Mouse (Mus musculus): ENCODE data around the gene N4bp1. TPM values are rescaled to one million over a fixed set of nuclear protein-coding genes. Genes with fewer than 3 reads are reported as not detected.

The N4bp1 gene
- total and polyA plus RNA-seq, 2 experiments from 2014 or later, result 4.9 to 15.5 TPM

- Histone ChIP-seq H3K36me3 (ENCODE audit: insufficient read depth, low read length) (peaks cover 17% of the 10 kb centered on the region; the same call in 1 of the 2 replicates), H3K4me2 (ENCODE audit: low read depth, low read length) (no peak overlapping the region), H3K9ac (replicated peaks; ENCODE audit: low read length) (no peak overlapping the region), H3K27me3 (ENCODE audit: insufficient read depth, low read length) (no peaks in the 10 kb centered on the region), H3K4me1 (ENCODE audit: insufficient read depth, low read length) (peaks cover 5% of the 10 kb centered on the region; the same call in 1 of the 2 replicates), H3K4me3 (ENCODE audit: low read length) (no peak overlapping the region), H3K9me3 (ENCODE audit: low read length) (no peaks in the 10 kb centered on the region), H3K27ac (no peak overlapping the region)
- no peak for DNase-seq (ENCODE audit: low spot score)
- ATAC-seq, result no peak
- TF ChIP-seq CTCF (IDR thresholded peaks at IDR 0.05; ENCODE audit: low read depth), result no peak
- 89% methylated on average over 8 of the region's 8 CpGs for WGBS
Observed at GRCm38 (mm10) chr8:86853266-86853988, 31.6 kb downstream of the N4bp1 start.

GRCm38 (mm10) chr8:86852491-86852890 lies 32.6 kb downstream of the N4bp1 start:
- Histone ChIP-seq H3K4me1 (ENCODE audit: insufficient read depth, low read length) (peaks cover 5% of the 10 kb centered on the region; the same call in 1 of the 2 replicates), H3K27me3 (ENCODE audit: insufficient read depth, low read length) (no peaks in the 10 kb centered on the region), H3K4me2 (ENCODE audit: low read depth, low read length) (no peak overlapping the region), H3K36me3 (ENCODE audit: insufficient read depth, low read length) (peaks cover 17% of the 10 kb centered on the region; the same call in 1 of the 2 replicates), H3K27ac (no peak overlapping the region), H3K4me3 (ENCODE audit: low read length) (no peak overlapping the region), H3K9me3 (ENCODE audit: low read length) (no peaks in the 10 kb centered on the region), H3K9ac (replicated peaks; ENCODE audit: low read length) (no peak overlapping the region)
- TF ChIP-seq CTCF (IDR thresholded peaks at IDR 0.05; ENCODE audit: low read depth), result no peak
- DNase-seq (ENCODE audit: low spot score) (no peak), ATAC-seq (no peak)
- WGBS, result 98% methylated on average over 3 of the region's 3 CpGs

- no peak for DNase-seq (ENCODE audit: low spot score)
- no peak overlapping the region for H3K9ac ChIP-seq (replicated peaks; ENCODE audit: low read length)
- H3K4me1 ChIP-seq (ENCODE audit: insufficient read depth, low read length), result no peaks in the 10 kb centered on the region
- no peak overlapping the region for H3K27ac ChIP-seq
- H3K4me2 ChIP-seq (ENCODE audit: low read depth, low read length), result no peak overlapping the region
- peaks cover 15% of the 10 kb centered on the region; the same call in 1 of the 2 replicates for H3K36me3 ChIP-seq (ENCODE audit: insufficient read depth, low read length)
- H3K27me3 ChIP-seq (ENCODE audit: insufficient read depth, low read length), result no peaks in the 10 kb centered on the region
- ATAC-seq, result no peak
- H3K4me3 ChIP-seq (ENCODE audit: low read length), result no peak overlapping the region
- 88% methylated on average over 5 of the region's 5 CpGs for WGBS
- no peak for TF ChIP-seq CTCF (IDR thresholded peaks at IDR 0.05; ENCODE audit: low read depth)
- no peaks in the 10 kb centered on the region for H3K9me3 ChIP-seq (ENCODE audit: low read length)
Observed at GRCm38 (mm10) chr8:86848876-86849275, 36.2 kb downstream of the N4bp1 start.

- no peak overlapping the region for H3K4me3 ChIP-seq (ENCODE audit: low read length)
- H3K27ac ChIP-seq, result no peak overlapping the region
- TF ChIP-seq CTCF (IDR thresholded peaks at IDR 0.05; ENCODE audit: low read depth), result no peak
- DNase-seq (ENCODE audit: low spot score), result no peak
- WGBS, result 95% methylated on average over 6 of the region's 6 CpGs
- H3K4me2 ChIP-seq (ENCODE audit: low read depth, low read length), result no peak overlapping the region
- H3K4me1 ChIP-seq (ENCODE audit: insufficient read depth, low read length), result no peaks in the 10 kb centered on the region
- no peaks in the 10 kb centered on the region for H3K9me3 ChIP-seq (ENCODE audit: low read length)
- H3K9ac ChIP-seq (replicated peaks; ENCODE audit: low read length), result no peak overlapping the region
- H3K27me3 ChIP-seq (ENCODE audit: insufficient read depth, low read length), result no peaks in the 10 kb centered on the region
- ATAC-seq, result no peak
- H3K36me3 ChIP-seq (ENCODE audit: insufficient read depth, low read length), result peaks cover 15% of the 10 kb centered on the region; the same call in 1 of the 2 replicates
Observed at GRCm38 (mm10) chr8:86848401-86848800, 36.7 kb downstream of the N4bp1 start.

- no peaks in the 10 kb centered on the region for H3K4me1 ChIP-seq (ENCODE audit: insufficient read depth, low read length)
- peaks cover 19% of the 10 kb centered on the region; the same call in 1 of the 2 replicates for H3K36me3 ChIP-seq (ENCODE audit: insufficient read depth, low read length)
- no peak overlapping the region for H3K4me2 ChIP-seq (ENCODE audit: low read depth, low read length)
Observed at GRCm38 (mm10) chr8:86847091-86847490, 38.0 kb downstream of the N4bp1 start.

GRCm38 (mm10) chr8:86845875-86846274 lies 39.2 kb downstream of the N4bp1 start:
- no peaks in the 10 kb centered on the region for H3K4me1 ChIP-seq (ENCODE audit: insufficient read depth, low read length)
- no peak overlapping the region for H3K4me2 ChIP-seq (ENCODE audit: low read depth, low read length)
- 86% methylated on average over 5 of the region's 5 CpGs for WGBS
- H3K9ac ChIP-seq (replicated peaks; ENCODE audit: low read length), result no peak overlapping the region
- H3K4me3 ChIP-seq (ENCODE audit: low read length), result no peak overlapping the region
- no peak for TF ChIP-seq CTCF (IDR thresholded peaks at IDR 0.05; ENCODE audit: low read depth)
- no peaks in the 10 kb centered on the region for H3K9me3 ChIP-seq (ENCODE audit: low read length)
- H3K27ac ChIP-seq, result no peak overlapping the region
- H3K36me3 ChIP-seq (ENCODE audit: insufficient read depth, low read length), result peaks cover 26% of the 10 kb centered on the region; the same call in 1 of the 2 replicates
- no peaks in the 10 kb centered on the region for H3K27me3 ChIP-seq (ENCODE audit: insufficient read depth, low read length)
- no peak for ATAC-seq
- DNase-seq (ENCODE audit: low spot score), result no peak

More at GRCm38 (mm10) chr8:86847091-86847490, 38.0 kb downstream of the N4bp1 start:
- H3K27me3 ChIP-seq (ENCODE audit: insufficient read depth, low read length), result no peaks in the 10 kb centered on the region
- H3K9me3 ChIP-seq (ENCODE audit: low read length), result no peaks in the 10 kb centered on the region
- DNase-seq (ENCODE audit: low spot score) (no peak), ATAC-seq (no peak)
- no peak overlapping the region for H3K9ac ChIP-seq (replicated peaks; ENCODE audit: low read length)
- TF ChIP-seq CTCF (IDR thresholded peaks at IDR 0.05; ENCODE audit: low read depth), result no peak
- no peak overlapping the region for H3K27ac ChIP-seq
- H3K4me3 ChIP-seq (ENCODE audit: low read length), result no peak overlapping the region
- 91% methylated on average over 3 of the region's 3 CpGs for WGBS

- no peak for ATAC-seq
- H3K27ac ChIP-seq, result no peak overlapping the region
- DNase-seq (ENCODE audit: low spot score), result no peak
- no peaks in the 10 kb centered on the region for H3K4me1 ChIP-seq (ENCODE audit: insufficient read depth, low read length)
- no peaks in the 10 kb centered on the region for H3K9me3 ChIP-seq (ENCODE audit: low read length)
- no peak overlapping the region for H3K9ac ChIP-seq (replicated peaks; ENCODE audit: low read length)
- no peak overlapping the region for H3K4me3 ChIP-seq (ENCODE audit: low read length)
- TF ChIP-seq CTCF (IDR thresholded peaks at IDR 0.05; ENCODE audit: low read depth), result no peak
- H3K36me3 ChIP-seq (ENCODE audit: insufficient read depth, low read length), result peaks cover 21% of the 10 kb centered on the region; the same call in 1 of the 2 replicates
- 92% methylated on average over 6 of the region's 6 CpGs for WGBS
- H3K27me3 ChIP-seq (ENCODE audit: insufficient read depth, low read length), result no peaks in the 10 kb centered on the region
- no peak overlapping the region for H3K4me2 ChIP-seq (ENCODE audit: low read depth, low read length)
Observed at GRCm38 (mm10) chr8:86844856-86845255, 40.2 kb downstream of the N4bp1 start.

All from hindbrain, postnatal 0 days (tissue).